Mouse (Mus musculus): ENCODE data around the gene Sft2d1.

DNA sequence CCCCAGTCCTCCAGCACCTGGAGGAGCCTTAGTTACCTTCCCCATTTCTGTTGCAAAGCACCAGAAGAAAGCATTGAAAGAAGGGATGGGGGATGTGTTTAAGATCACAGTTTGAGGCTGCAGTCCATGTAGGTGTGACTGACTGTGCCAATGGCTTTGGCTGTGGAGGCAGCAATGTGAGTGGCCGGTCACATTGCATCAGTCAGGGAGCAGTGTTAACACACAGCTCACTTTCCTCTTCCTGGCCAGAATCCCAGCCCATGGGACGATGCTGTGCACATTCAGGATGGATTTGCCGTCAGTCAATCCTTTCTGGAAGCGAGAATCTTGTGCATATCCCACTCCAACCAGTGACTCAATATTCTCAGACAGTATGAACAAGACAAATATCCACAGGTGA is 38.0 kb downstream of the Sft2d1 start:
- no peak for TF ChIP-seq CHD2 (IDR thresholded peaks at IDR 0.05; ENCODE audit: low read depth, low read length)
- no peak for TF ChIP-seq MAFK (IDR thresholded peaks at IDR 0.05; ENCODE audit: insufficient read depth, low read depth, low read length)
- no peak for TF ChIP-seq ZNF384 (IDR thresholded peaks at IDR 0.05; ENCODE audit: low read depth, low read length)
- no peak for TF ChIP-seq HCFC1 (IDR thresholded peaks at IDR 0.05; ENCODE audit: borderline replicate concordance, insufficient read depth, low read length)
